Mouse (Mus musculus): ENCODE measurements around the gene Cst11.

DNA sequence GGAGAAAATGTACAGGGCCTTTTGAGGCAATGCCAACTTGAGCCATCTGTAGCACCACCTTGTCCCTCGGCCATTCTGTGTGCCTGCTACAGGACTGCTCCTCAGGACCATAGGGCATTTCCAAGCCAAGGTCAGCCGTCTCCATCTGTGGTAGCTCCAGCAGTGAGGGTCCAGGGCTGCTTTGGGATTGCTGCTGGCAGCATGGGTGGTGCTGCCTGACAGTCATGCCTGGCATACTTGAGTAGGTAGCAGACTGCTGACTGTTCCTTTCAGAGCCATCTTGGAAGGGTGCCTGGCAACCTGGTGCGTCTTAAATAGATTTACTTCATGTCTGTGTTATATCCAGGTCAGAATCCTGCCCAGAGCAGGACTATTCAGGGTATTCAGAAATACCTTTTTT is 28.3 kb downstream of the Cst11 start:
- no peak for TF ChIP-seq CTCF (IDR thresholded peaks at IDR 0.05)
- TF ChIP-seq EP300 (IDR thresholded peaks at IDR 0.05): no peak
